Mouse (Mus musculus): ENCODE results near the gene Sbds.
"Not testable (repeated sequence)": the region's sequence is repeated elsewhere in the genome, so short reads cannot be mapped to it uniquely, and the experiment has no call there.

Sbds gene

GRCm38 (mm10) chr5:130257303-130257702 is 2.0 kb upstream of the Sbds start:
- no peak for ATAC-seq (ENCODE audit: insufficient number of reproducible peaks, low FRiP score, low TSS enrichment)

DNA sequence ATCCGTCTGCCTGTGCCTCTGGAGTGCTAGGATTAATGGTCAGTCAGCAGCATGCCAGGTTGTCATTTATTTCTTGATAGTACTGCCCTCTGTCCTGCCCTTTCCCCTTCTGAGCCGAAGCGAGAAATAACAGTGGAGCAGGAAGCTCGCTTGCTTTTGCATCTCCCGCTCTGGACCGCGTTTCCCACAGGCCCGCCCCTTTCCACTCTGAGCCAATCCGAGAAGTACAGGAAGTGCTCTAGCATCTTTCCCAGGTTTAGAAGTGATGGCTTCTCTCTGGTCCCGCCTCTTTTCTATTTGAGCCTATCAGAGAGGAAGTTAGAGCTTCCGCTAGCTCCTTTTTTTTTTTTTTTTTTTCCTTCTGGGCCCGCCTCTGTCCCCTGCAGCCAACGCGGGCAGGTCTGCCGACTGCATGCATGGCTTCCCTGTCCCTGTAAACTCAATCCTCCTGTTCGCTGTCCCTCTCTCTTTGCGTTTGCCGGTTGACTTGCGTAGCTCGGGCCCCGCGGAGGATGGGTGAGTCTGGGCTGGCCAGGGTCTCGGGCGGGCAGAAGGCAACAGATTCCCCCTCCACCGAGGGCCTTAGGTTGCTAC is 1.4 kb upstream of the Sbds start:
- peak; percentile 97 for ATAC-seq (ENCODE audit: insufficient number of reproducible peaks, low FRiP score, low TSS enrichment)

- not testable (repeated sequence) for ATAC-seq (ENCODE audit: insufficient number of reproducible peaks, low FRiP score, low TSS enrichment)
These were observed 632 bp upstream of the Sbds start for GRCm38 (mm10) chr5:130255799-130256525.

DNA sequence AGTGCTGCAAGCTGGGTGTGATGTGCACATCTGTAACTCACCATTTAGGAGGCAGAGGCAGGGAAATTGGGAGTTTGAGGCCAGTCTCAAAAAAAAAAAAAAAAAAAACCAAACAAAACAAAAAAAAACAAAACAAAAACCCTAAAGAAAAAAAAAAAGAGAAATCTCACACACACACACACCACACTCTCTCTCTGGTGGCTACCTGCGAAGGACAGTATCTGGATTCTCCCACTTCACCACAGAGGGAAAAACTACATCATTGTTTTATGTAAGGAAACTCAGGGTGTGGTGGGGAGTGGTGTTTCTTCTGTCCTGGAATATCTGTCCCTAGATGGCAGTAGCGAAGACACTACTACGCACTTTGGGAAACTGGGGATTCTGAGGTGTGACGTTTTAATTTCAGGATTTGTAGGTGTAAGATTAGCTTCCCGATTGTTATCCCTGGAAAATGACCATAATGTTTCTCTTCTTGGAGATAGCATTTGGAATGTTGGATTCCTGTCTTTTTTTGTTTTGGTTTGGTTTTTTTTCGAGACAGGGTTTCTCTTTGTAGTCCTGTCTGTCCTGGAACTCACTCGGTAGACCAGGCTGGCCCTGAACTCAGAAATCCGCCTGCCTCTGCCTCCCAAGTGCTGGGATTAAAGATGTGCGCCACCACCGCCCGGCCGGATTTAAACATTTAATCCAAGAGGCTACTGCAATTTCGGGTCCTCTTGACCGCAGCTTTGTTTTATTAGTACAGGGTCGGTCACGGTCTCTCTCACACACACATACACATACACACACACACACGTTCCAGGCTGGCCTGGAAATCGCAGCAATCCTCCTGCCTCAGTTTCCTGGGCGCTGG is 940 bp downstream of the Sbds start:
- no peak for ATAC-seq (ENCODE audit: insufficient number of reproducible peaks, low FRiP score, low TSS enrichment)

- ATAC-seq (ENCODE audit: insufficient number of reproducible peaks, low FRiP score, low TSS enrichment) = no peak
These were observed 7.5 kb downstream of the Sbds start for GRCm38 (mm10) chr5:130247823-130248222.

- ATAC-seq (ENCODE audit: insufficient number of reproducible peaks, low FRiP score, low TSS enrichment) = no peak
These were observed 13.9 kb downstream of the Sbds start for GRCm38 (mm10) chr5:130241426-130241825.

DNA sequence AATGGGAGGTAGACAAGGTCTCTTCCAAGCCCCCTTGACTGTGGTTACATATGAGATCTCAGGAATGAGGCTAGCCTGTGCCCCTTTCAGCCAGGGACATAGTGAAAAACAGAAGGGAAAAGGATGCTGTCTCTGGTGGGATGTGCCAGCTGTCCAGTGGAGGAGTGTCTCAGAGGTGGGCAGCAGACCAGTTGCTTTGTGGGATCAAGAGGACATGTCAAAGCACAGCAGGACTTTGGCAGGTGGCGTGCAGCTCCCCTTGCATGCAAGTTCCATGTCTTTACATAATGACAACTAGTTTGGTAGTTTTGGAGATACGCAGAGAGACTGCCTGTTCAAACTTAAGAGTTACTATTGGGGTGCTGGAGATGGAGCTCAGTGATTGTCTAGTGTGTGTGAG is 15.5 kb downstream of the Sbds start:
- ATAC-seq (ENCODE audit: insufficient number of reproducible peaks, low FRiP score, low TSS enrichment) = no peak

DNA sequence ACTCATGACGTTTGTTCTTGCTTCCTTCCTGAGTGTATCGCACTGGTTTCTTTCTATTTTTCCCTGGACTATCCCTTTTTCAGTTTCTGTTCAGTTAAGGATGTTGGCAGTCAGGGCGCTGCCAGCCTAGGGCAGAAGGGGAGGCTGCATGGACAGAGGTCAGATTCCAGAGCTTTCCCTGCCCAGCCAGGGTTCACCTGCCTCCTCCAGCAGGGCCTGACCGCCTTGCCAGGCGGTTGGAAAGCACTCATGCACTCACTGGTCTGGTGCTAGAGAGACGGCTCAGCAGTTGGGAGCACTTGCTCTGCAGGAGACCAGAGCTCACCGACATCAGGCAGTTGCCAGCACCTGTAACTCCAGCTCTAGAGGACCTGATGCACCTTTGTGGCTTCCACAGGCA is 16.1 kb downstream of the Sbds start:
- no peak for ATAC-seq (ENCODE audit: insufficient number of reproducible peaks, low FRiP score, low TSS enrichment)

DNA sequence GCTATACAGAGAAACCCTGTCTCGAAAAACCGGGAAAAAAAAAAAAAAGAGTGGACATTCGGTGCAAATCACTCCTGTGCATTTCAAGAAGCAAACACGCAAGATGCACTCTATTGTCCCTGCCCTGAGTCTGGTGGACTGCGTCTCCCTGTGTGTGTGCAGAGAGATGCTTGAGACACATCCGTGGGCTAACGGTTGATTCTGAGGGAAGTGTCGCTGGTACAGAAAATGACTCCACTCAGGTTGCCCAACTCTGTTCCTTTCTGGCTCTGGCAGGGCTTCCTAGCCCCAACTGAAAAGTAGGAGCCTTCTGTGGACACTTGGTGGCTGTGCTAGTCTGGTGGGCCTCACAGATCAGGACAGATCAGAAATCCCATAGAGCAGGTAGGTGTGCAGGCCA is 19.0 kb downstream of the Sbds start:
- no peak for ATAC-seq (ENCODE audit: insufficient number of reproducible peaks, low FRiP score, low TSS enrichment)

DNA sequence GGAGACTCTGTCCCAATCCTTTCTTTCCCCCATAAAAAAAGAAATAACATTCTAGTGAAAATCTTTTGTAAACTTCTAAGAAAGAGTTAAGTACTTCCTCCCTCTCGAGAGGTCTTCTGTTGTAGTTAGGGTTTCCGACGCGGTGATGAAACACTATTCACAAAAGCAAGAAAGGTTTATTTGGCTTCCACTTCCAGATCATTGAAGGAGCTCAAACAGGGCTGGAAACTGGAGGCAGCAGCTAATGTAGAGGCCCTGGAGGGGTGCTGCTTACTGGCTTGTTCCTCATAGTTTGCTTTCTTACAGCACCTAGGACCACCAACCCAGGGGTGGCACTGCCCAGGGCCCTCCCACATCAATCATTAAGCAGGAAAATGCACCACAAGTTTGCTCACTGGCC is 27.2 kb downstream of the Sbds start:
- ATAC-seq (ENCODE audit: insufficient number of reproducible peaks, low FRiP score, low TSS enrichment) = no peak

GRCm38 (mm10) chr5:130226790-130227189 is 28.5 kb downstream of the Sbds start:
- no peak for ATAC-seq (ENCODE audit: insufficient number of reproducible peaks, low FRiP score, low TSS enrichment)

GRCm38 (mm10) chr5:130222146-130223004 is 33.0 kb downstream of the Sbds start:
- peak; percentile 71 for ATAC-seq (ENCODE audit: insufficient number of reproducible peaks, low FRiP score, low TSS enrichment)

GRCm38 (mm10) chr5:130221760-130222145 is 33.6 kb downstream of the Sbds start:
- 0 out of 2 replicates have a peak, but pooled peaks have one; percentile 10 for ATAC-seq (ENCODE audit: insufficient number of reproducible peaks, low FRiP score, low TSS enrichment)

DNA sequence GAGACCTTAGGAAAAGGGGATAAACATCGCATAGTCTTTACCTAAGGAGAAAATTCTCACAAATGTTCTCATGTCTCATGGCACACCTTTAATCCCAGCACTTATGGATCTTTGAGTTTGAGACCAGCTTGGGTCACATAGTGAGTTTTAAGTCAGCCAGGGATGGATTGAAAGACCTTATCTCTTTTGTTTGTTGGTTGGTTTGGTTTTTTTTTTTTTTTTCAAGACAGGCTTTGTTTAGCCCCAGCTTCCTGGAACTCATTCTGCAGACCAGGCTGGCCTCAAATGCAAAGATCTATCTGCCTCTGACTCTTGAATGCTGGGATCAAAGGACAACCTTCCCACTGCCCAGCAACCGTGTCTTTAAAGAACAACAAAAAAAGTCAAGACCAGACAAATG is 34.0 kb downstream of the Sbds start:
- ATAC-seq (ENCODE audit: insufficient number of reproducible peaks, low FRiP score, low TSS enrichment) = no peak

DNA sequence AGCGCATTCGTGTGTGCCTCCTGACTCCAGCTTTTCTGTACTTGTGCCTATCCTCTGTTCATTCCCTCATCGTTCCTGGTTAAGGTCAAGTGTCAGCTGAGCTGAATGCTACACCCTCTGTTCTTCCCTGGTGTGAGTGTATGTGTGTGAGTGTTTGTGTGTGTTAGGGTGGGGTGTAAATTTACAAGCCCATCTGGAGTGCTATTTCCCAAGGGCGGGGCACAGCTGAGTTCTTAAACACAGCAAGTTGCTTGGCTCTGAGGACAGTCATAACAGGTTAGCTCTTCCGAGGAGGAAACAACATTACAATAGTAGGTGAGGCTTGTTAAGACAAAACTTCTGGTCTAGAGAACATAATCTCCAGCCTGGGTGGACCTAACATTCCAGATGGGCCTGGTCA is 37.0 kb downstream of the Sbds start:
- no peak for ATAC-seq (ENCODE audit: insufficient number of reproducible peaks, low FRiP score, low TSS enrichment)

DNA sequence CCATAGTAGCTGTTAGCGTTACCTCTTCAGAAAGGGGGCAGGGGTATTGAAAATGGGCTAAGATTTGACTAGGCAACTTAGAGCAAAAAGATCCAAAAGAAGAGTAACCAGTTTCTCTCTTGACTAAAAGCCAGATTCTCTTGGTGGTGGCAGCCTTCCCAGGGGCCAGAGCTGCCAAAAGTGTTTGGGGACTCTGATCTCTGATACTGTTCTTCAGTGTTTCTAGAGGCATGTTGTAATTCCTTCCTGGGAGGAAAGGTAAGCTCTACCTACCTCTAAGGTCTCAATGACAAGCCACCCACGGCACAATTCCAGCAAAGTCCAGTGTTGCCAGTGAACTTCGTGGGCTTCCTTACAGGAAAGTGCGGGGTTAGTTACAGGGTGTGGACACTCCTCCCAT is 37.9 kb downstream of the Sbds start:
- no peak for ATAC-seq (ENCODE audit: insufficient number of reproducible peaks, low FRiP score, low TSS enrichment)

DNA sequence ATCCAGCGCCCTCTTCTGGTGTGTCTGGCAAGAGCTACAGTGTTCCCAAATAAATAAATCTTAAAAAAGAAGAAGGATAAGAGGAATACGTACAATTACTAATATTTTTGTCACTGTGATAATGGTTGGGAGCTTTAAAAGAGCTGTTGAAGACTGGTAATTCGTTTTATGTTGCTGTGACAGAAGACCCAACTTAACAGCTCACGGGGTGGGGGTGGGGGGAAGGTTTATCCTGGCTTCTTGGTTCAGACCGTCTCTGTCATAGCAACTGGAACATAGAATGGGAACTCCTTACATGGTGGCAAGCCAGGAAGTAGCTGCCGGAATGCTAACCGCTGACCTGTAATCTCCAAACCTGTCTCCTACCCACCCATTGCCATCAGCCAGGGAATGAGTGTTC is 38.5 kb downstream of the Sbds start, which contains the start of gene Tmem248:
Gene Tmem248 (plus strand): TSS at position 301 of the 400 bp plus-strand sequence.
- ATAC-seq (ENCODE audit: insufficient number of reproducible peaks, low FRiP score, low TSS enrichment) = no peak

- no peak for ATAC-seq (ENCODE audit: insufficient number of reproducible peaks, low FRiP score, low TSS enrichment)
These were observed 42.4 kb downstream of the Sbds start for GRCm38 (mm10) chr5:130212956-130213355.

GRCm38 (mm10) chr5:130207299-130207698 is 48.0 kb downstream of the Sbds start:
- ATAC-seq (ENCODE audit: insufficient number of reproducible peaks, low FRiP score, low TSS enrichment) = no peak

- ATAC-seq (ENCODE audit: insufficient number of reproducible peaks, low FRiP score, low TSS enrichment) = no peak
These were observed 49.8 kb downstream of the Sbds start for GRCm38 (mm10) chr5:130205441-130206023.

All from cerebellum, adult (tissue).